Mouse (Mus musculus) left cerebral cortex, adult 18-20 months (tissue): ENCODE data around the gene Prkca. TPM values are rescaled to one million over a fixed set of nuclear protein-coding genes. Genes with fewer than 3 reads are reported as not detected.
A peak's percentile ranks its signal among the peaks of the same experiment; 100 is the strongest.
"Not testable (repeated sequence)": the region's sequence is repeated elsewhere in the genome, so short reads cannot be mapped to it uniquely, and the experiment has no call there.

Source experiments
- DNase-seq, 2 experiments: peaks; one replicate each; pipeline ENCODE4 v3.0.0; 2021 to 2022; ENCODE audit warnings: low spot score in 2 of 2, mixed read lengths in 1 of 2
- total RNA-seq, 2 experiments: library from RNA; stranded (reverse); gene quantifications; 2 replicates each; pipeline ENCODE4 v1.2.3; 2021

Gene Prkca
- total RNA-seq, 2 experiments from 2014 or later = 156 to 175 TPM

DNA sequence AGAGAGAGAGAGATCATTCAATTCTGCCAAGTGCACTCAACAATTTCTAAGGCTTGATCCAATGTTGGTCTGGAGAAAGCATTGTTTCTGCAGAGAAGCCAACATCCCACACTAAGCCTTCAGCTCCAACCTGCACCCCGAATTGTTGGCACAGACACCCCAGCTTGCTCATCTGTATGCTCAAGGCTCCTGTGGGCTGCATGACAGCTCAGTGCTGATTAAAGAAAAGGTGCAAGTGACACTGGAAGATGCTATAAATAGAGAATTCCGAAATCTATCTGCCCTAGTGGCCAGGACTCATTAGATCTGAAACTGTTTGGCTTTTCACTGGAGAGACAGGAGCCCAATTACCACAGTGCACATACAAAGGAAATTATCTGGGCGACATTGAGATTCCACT lies 207.4 kb downstream of the Prkca start:
- peak; percentile 60 to 69 for DNase-seq

- no peak for DNase-seq
Observed at GRCm38 (mm10) chr11:108135407-108136159, 208.1 kb downstream of the Prkca start.

DNA sequence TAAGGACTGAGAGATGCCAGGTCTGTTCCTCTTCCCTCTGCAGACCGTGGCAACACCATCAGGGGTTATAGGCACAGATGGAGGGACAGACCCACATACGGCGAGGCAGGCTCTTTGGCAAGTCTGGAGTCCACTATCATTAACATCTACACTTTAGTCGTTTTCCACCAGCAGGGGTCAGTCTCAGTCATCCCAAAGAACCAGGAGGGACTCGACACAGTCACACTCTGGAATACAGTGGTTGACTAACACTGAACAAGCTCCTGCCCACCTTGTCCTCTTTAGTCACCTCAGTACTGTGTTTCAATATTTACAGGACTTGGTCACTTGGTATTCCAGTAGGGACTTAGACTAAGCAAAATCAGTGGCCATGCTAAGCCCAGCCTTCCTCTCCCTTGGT lies 215.1 kb downstream of the Prkca start:
- peak; percentile 58 to 72 for DNase-seq

DNA sequence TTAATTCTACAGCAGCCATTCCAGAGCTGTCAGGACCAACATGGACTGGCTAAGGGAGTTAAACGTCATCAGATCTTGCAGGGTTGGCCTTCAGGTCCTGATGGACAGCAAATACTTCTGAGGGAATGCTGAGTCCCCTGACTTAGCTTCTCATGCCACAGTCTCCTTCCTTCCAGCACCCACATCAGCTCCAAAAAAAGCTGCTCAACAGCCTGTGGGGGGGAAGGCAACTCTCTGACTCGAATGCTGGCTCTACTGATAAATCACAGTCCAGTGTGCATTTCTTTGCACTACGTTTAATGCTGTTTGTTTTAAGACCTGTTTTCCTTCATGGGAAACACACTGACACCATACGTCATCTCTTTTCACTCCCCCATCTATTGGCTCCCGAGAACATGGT lies 215.8 kb downstream of the Prkca start:
- no peak for DNase-seq

DNA sequence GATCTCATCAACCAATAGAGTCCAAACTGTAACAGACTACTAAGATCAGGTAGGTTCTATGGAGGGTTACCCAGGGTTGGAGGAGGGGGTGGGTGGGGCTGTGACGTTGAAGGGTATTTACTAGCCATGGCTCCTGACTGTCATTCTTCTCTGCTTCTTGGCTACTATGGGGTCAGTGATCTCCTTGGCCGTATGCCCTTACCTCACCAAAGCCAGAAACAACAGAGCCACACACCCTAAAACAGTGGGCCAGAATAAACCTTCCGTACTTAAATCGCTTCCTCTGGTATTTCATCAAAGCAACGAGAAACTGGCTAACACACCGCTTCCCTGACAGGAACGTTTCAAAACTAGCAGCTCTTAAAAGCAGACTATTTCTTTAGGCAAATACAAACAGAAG lies 221.2 kb downstream of the Prkca start:
- no peak for DNase-seq

- DNase-seq = no peak
Observed at GRCm38 (mm10) chr11:108120708-108121107, 223.0 kb downstream of the Prkca start.

GRCm38 (mm10) chr11:108119785-108120184 lies 223.9 kb downstream of the Prkca start:
- DNase-seq = no peak

DNA sequence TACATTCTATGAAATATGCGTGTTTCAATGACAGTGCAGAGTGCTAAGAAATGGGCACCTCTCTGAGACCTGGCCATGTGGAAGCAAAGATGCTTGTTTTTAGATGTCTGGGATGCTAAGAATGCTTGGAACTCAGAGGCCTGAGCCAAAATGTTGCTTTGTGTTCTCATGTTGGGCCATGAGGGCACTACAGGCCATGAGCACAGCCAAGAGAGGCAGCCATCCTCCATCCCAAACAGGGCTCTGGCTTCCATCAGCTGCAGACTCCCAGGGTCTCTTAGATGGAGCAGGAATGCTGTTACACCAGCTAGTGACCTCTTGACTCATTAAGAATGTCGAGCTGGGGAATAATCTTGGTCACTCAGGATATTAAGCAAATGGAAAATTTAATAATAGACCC lies 224.9 kb downstream of the Prkca start:
- DNase-seq = no peak

- no peak for DNase-seq
Observed at GRCm38 (mm10) chr11:108118221-108118620, 225.5 kb downstream of the Prkca start.

GRCm38 (mm10) chr11:108117360-108118050 lies 226.2 kb downstream of the Prkca start:
- DNase-seq = no peak

- no peak for DNase-seq
Observed at GRCm38 (mm10) chr11:108114091-108114490, 229.6 kb downstream of the Prkca start.

DNA sequence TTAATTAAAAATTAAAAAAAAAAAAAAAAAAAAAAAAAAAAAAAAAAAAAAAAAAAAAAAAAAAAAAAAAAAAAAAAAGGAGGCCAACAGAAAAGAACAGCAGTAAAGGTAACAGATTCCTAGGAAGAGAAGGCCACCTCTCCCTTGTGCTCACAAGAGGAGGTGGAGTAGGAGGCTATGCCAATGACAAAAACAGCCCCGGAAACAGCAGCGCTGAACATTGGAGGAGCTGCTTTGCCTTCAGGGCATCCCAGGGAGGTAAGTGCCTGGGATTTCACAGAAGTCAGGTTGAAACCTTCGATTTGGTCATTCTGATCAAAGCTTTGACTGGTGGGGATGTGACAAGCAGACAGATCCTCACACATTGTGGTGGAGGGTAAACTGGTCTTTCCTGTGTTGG lies 231.3 kb downstream of the Prkca start:
- DNase-seq = peak in 1 of 2 experiments; percentile 38

DNA sequence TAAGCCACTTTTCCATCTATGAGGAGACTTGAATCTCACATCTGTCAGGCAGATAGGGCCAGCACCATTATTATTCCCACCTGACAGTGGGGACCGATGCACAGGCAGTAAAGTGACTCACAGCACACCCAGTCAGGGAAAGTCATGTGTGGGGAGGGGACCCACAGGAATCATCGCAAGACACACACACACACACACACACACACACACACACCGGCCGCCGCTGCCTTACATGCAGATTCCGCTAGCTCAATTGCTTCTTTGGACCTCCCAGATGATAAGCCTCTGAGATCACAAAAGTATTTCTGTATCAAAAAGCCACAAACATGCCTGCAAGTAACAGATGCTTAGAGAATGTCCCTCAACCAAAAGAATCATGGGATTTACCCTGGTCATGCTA lies 239.6 kb downstream of the Prkca start:
- DNase-seq = no peak

GRCm38 (mm10) chr11:108101280-108101950 lies 242.3 kb downstream of the Prkca start:
- DNase-seq = no peak

DNA sequence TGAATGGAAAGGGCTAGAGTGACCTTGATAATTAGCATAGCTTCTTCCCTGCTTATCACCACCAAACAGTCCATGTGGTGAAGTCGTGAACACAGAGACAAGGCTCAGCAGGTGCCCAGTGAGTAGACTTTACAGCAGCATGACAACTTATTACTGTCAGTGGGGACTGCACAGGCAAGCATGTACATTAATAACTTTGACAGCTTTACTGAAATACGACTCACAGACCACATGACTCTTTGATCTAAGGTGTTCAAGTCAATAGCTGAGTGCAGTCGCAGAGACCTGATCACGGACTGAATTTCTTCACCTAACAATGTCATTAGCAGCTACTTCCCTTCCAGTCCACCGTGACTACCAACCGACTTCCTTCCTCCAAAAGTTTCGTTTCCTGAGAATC lies 245.4 kb downstream of the Prkca start:
- DNase-seq = no peak

DNA sequence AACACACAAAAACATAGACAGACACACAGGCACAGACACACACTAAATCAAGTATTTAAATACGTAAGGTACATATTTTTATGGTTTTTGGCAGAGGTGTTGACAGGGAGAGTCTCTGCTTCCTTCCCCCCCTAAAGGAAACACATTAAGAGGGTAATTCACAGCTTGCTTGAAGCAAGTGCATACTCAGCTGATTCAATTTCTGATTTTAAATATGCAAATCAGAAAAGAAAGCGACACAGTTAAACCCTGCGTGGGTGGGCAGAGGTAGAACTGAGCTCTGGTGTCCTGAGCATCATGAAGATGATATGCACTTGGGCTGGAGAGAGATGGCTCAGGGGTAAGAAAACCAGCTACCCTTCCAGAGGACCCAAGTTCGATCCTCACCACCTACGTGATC lies 248.9 kb downstream of the Prkca start:
- DNase-seq = no peak

DNA sequence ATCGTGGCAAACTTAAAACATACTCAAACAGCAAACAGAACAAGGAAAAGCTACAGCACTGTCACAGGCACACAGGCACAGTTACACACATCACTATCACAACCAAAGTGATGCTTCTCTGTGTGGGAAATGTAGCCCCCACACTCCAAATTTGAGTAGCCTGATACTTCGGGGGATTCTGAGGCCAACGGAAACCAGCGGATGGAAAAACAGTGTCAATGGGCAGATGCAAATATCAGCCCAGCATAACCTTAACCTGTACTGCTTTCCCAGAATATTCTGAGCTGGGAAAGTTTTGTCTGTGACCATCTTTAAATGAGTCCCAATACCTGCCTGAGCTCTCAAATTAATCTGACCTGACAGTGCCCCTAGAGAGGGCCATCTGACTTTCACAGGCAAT lies 250.5 kb downstream of the Prkca start:
- no peak for DNase-seq

DNA sequence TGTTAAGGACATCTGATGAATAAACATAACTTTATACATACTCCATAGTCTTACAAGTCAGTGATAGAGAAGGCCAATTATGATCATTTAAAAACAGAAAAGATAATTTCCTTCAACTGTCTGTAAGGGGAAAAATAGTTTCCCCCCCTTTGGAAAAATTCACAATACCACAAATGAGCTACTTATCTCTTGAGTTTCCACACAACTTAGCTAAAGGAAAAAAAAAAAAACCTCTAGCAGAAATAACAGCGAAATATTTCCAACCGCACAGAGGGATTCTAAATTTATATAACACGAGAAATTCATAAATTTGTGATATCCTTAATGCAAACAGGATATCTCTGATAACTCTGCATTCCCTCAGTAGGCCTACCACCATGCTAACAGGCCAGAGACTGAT lies 252.5 kb downstream of the Prkca start:
- DNase-seq = no peak

- DNase-seq = no peak
Observed at GRCm38 (mm10) chr11:108090706-108091105, 253.0 kb downstream of the Prkca start.

DNA sequence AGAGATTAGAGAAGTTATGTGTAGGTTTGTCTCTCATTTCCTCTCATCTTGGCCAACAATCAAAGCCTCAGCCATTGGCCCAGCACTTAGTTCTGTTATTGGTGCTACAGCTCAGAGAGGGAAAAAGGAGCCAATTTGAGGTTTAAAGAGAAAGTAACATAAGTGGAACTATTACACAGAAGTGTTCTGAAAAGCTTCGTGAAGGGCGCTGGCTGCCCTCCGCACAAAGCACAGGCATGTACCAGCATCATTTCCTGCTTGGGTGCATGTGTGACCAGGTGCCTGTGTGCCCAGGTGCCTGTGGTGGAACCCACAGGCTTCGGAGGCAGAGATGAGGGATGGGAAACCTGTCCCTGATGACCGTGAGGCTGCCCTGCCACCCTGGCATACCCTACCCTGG lies 255.7 kb downstream of the Prkca start:
- no peak for DNase-seq

DNA sequence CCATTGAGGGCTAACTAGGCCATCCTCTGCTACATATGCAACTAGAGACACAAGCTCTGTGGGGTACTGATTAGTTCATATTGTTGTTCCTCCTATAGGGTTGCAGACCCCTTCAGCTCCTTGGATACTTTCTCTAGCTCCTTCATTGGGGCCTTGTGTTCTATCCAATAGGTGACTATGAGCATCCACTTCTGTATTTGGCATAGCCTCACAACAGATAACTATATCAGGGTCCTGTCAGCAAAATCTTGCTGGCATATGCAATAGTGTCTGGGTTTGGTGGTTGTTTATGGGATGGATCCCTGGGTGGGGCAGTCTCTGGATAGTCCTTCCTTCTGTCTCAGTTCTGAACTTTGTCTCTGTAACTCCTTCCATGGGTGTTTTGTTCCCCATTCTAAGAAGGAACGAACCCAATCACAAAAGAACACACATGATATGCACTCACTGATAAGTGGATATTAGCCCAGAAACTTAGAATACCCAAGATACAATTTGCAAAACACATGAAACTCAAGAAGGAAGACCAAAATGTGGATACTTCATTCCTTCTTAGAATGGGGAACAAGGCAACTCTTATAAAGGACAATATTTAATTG lies 256.5 kb downstream of the Prkca start:
- DNase-seq = not testable (repeated sequence)

DNA sequence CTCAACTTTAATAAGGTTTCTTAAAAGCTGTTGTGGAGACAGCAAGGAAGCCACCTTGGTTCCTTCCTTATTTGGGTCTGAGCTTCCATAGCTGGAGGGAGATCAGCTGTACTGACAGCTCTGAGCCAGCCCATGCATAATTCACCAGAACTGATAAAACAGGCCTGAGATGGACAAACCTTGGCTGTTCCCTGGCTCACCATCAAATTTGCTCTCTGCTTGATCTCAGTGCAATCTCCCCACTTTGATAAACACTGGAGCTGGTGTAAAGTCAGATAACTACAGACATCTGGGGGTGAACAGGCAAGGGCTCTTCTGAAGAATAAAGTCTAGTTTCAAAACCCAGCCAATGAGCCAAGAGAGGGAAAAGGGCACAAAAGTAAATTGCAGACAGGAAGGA lies 261.1 kb downstream of the Prkca start:
- no peak for DNase-seq
